Mouse (Mus musculus) ES-Bruce4 (cell line): ENCODE measurements around the gene Spef1. TPM values are rescaled to one million over a fixed set of nuclear protein-coding genes. Genes with fewer than 3 reads are reported as not detected.

Experiments
- H3K27ac ChIP-seq: 2 replicates; pipeline ENCODE4 v1.5.1; 2012; ENCODE audit warnings: low read length, inconsistent platforms; ENCODE audit not compliant: insufficient read depth
- H3K27me3 ChIP-seq: 2 replicates; pipeline ENCODE4 v1.6.1; 2012; ENCODE audit warnings: mild to moderate bottlenecking, low read length, inconsistent platforms; ENCODE audit not compliant: control insufficient read depth, poor library complexity, insufficient read depth, severe bottlenecking
- H3K36me3 ChIP-seq: 2 replicates; pipeline ENCODE4 v1.6.1; 2012; ENCODE audit warnings: inconsistent platforms, mild to moderate bottlenecking, low read length, moderate library complexity; ENCODE audit not compliant: control insufficient read depth, poor library complexity, insufficient read depth, severe bottlenecking
- H3K4me1 ChIP-seq: one replicate; pipeline ENCODE4 v1.8.1; 2011; ENCODE audit warnings: low read length; ENCODE audit not compliant: control insufficient read depth, insufficient read depth
- H3K4me3 ChIP-seq: 2 replicates; pipeline ENCODE4 v1.5.1; 2011; ENCODE audit warnings: low read depth, mild to moderate bottlenecking, low read length
- H3K9ac ChIP-seq: 2 replicates; pipeline ENCODE4 v1.6.1; 2012; ENCODE audit warnings: low read depth, mild to moderate bottlenecking, inconsistent platforms; ENCODE audit not compliant: poor library complexity, severe bottlenecking
- H3K9me3 ChIP-seq: replicated peaks from 2 replicates; pipeline ENCODE4 v1.6.1; 2012; ENCODE audit warnings: mild to moderate bottlenecking, low read length, inconsistent platforms; ENCODE audit not compliant: control insufficient read depth, poor library complexity, insufficient read depth, severe bottlenecking
- CTCF ChIP-seq: IDR thresholded peaks from one replicate; pipeline ENCODE4 v1.8.1; 2011; ENCODE audit warnings: low read depth, low read length
- EP300 ChIP-seq: IDR thresholded peaks from 2 replicates; pipeline ENCODE4 v1.6.1; 2011; ENCODE audit warnings: low read depth, low read length; ENCODE audit not compliant: insufficient read depth
- POLR2A ChIP-seq: IDR thresholded peaks from one replicate; pipeline ENCODE4 v1.8.1; 2011; ENCODE audit warnings: low read length; ENCODE audit not compliant: insufficient read depth
- polyA plus RNA-seq: library from polyadenylated mRNA; stranded (reverse); fragments of >200 nt; gene quantifications from 2 replicates; pipeline ENCODE4 v1.2.4, GENCODE M21; 2011; ENCODE audit warnings: low read depth; ENCODE audit not compliant: missing spikeins, insufficient read depth, insufficient read length

Spef1 gene
- polyA plus RNA-seq, 1 experiment = 1.2 TPM

DNA sequence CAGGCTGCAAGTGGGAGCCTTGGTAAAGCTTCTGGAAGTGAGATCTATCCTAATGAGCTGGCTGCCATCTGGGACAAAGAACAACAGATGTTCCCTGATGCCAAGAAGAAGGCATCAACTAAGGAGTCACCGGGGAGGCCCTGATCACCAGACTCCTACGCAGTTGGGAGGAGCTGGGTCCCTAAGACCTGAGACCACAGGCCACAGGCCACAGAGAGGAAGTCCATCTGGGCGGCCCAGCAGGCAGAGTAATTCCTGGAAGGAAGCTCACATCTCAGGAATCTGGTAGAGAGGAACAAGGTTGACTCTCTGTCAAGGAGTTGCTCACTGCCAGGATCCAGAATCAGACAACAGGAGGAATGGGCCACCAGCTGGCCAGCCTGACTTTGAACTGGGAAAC lies 62.9 kb downstream of the Spef1 start:
- no peak overlapping the region for H3K4me3 ChIP-seq
- H3K27me3 ChIP-seq = no peaks in the 10 kb centered on the region; the same call in 1 of the 2 replicates
- no peaks in the 10 kb centered on the region for H3K36me3 ChIP-seq
- H3K9ac ChIP-seq = no peak overlapping the region
- TF ChIP-seq CTCF (no peak), POLR2A (no peak), EP300 (no peak)
- peaks cover 2% of the 10 kb centered on the region for H3K4me1 ChIP-seq
- no peaks in the 10 kb centered on the region for H3K9me3 ChIP-seq
- H3K27ac ChIP-seq = no peak overlapping the region

Other genes starting within 250 kb of the Spef1 start
- gene Gfra4, start 144.2 kb downstream of the Spef1 start, polyA plus RNA-seq = 0.73 TPM in 1 of 2 replicates, not detected in the other
- 0.37 TPM in 1 of 2 replicates, not detected in the other for gene Adam33, start 123.5 kb downstream of the Spef1 start, polyA plus RNA-seq
- gene Siglec1, start 100.5 kb downstream of the Spef1 start, polyA plus RNA-seq = 0.16 TPM in 1 of 2 replicates, not detected in the other
- gene Hspa12b, start 60.0 kb downstream of the Spef1 start, polyA plus RNA-seq = 1.9 and 2.2 TPM in 2 replicates
- not detected in 2 replicates for gene Gm11037, start 53.8 kb downstream of the Spef1 start, polyA plus RNA-seq
- 74.5 and 79.8 TPM in 2 replicates for gene 1700037H04Rik, start 27.2 kb downstream of the Spef1 start, polyA plus RNA-seq
- 12.2 and 12.3 TPM in 2 replicates for gene Cenpb, start 7.2 kb downstream of the Spef1 start, polyA plus RNA-seq
- gene Cdc25b, start 333 bp downstream of the Spef1 start, polyA plus RNA-seq = 26.1 and 28.8 TPM in 2 replicates
- gene Ap5s1, start 19.8 kb upstream of the Spef1 start, polyA plus RNA-seq = 6.5 and 8.5 TPM in 2 replicates
- gene Mavs, start 46.8 kb upstream of the Spef1 start, polyA plus RNA-seq = 16.7 and 20.3 TPM in 2 replicates
- gene Pank2, start 75.2 kb upstream of the Spef1 start, polyA plus RNA-seq = 67.0 and 78.5 TPM in 2 replicates
- gene Rnf24, start 165.6 kb upstream of the Spef1 start, polyA plus RNA-seq = 7.1 and 7.5 TPM in 2 replicates